Mouse (Mus musculus): ENCODE data around the gene Scg3. TPM values are rescaled to one million over a fixed set of nuclear protein-coding genes. Genes with fewer than 3 reads are reported as not detected.

Gene Scg3
- total RNA-seq (2023): not detected

DNA sequence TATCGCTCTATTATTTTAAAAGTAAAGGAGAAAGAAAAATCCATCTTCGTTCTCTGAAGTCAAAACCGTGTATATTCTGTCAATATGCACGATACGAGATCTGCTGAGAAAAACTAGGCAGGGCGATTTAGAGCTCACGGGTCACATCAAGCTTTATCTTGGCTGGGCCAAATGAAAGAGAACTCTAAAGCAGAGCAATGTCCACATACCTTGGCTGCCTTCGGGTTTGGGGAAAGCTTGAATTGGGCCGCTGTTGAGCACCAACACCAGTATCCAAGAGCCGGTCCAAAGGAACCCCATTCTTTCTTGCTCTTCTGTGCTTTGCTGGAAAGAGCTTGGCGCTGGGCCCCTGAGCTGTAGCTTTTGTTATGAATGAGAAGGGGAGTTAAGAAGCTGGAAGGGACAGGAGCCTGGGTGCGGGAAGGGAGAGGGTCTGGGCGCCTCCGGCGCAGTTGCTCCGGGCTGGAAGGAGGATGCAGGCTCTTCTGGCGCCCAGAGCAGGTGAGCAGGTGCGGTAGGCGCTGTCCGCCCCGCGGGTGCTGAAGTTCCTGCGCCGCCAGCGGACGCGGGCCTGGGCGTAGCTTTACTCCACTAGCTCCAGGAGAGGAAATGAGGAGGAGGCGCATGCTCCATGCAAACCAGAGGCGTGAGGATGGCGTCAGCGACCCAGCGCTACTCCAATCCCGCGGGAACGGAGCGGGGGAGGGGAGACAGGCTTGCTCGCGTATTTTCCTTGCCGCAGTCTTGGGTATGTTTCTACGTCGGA, at the start of gene Scg3:
Scg3 (minus strand) TSS at position 631 of the 766 bp plus-strand sequence.

GRCm38 (mm10) chr9:75625556-75626307, 58.1 kb downstream of the Scg3 start, which contains the start of gene Lysmd2:
Gene Lysmd2, plus strand, starts transcription at chr9:75625741.

DNA sequence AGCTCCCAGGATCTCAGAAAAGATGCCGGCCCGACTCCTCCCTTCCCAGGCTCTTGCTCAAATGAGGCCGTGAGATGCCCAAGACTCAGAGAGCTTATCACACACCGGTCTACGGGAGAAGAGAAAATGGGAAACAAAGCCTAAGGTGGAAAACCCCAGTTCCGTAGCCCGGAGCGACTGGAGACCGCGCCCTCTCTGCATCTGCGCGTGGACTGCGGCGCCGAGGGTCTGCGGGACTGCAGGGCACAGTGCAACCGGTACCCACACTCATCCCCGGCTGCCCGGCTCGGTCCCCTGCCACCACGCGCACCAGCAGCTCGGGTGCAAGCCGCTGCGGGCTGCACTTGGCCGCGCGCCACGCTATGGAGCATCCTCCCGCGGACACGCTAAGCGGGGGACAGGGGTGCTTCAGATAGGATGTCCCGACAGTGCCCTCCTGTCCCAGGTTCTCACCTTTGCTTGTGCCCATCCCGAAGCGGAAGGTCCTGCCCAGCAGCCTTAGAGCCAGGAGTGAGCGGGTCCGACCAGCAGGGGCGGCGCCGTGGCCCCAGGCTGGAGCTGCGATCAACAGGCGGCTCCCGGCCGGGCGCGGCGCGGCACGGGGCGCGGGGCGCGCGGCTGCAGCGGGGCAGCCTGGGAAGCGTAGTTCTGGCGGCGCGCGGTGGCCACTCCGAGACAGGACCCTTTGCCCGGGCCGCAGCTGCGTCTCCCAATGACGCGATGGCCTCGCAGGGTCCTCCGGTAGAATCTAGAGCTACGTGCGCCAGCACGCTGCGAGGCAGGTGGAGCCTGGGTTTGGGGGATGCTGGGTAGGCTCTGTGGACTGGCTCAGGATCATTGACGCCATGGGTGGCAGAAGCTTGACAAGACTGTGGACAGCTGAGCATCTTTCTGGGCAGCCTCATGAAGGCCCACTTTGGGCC, 73.0 kb downstream of the Scg3 start, which contains the start of gene Tmod2:
Tmod2 (minus strand) TSS at position 755 of the 923 bp plus-strand sequence.

Other genes starting within 250 kb of the Scg3 start
- 10 to 100 TPM; 19.4 to 20.8 TPM for gene Leo1, start 242.5 kb downstream of the Scg3 start, total RNA-seq (2023)
- 100 to 1,000 TPM; 167 to 173 TPM for gene Tmod3, start 124.4 kb downstream of the Scg3 start, total RNA-seq (2023)
- gene Tmod2, start 72.7 kb downstream of the Scg3 start, total RNA-seq (2023): not detected
- 1 to 10 TPM; 5.6 to 6.1 TPM for gene Lysmd2, start 58.3 kb downstream of the Scg3 start, total RNA-seq (2023)
- gene Bmp5, start 91.3 kb upstream of the Scg3 start, total RNA-seq (2023): not detected